Mouse (Mus musculus) frontal cortex, postnatal 25 days (tissue): ENCODE data around the gene Fam110a.

Source experiments
- DNase-seq, 2 experiments: peaks; one replicate each; pipeline ENCODE4 v3.0.0; 2022; ENCODE audit warnings: low spot score in 2 of 2

Fam110a gene

DNA sequence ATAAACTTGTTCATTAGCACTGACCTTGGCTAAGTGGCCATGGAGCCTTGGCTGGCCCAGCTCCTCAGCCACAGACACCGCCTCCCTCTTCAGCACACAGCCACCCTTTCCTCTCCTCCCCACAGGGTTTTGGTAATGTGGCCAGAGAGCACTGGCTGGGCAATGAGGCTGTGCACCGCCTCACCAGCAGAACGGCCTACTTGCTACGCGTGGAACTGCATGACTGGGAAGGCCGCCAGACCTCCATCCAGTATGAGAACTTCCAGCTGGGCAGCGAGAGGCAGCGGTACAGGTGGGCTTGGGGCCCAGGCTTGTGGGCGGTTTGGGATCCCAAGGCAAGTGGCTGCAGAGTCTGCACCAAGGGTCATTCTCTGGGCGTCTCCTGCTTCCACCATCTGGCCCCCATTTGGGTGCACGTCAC is 41.2 kb downstream of the Fam110a start:
- DNase-seq: no peak

DNA sequence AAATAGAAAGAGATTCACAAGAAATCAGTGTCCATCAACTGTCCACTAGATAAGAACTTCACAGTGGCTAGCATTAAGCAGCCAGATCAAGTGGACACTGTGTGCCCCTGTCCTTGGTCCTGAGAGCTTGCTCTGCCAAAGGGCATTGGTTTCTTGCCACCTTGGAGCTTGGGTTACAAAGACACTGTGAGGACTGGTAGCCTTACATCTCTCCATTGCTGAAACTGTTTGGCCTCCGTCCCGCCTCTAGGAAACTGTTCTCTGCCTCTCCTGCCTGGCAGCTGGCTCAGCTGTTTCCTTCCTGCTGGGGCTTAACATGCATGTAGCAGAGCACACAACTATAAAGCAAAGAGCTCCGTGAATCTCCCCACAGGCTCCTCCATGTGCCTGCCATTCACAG is 42.1 kb downstream of the Fam110a start:
- no peak for DNase-seq

DNA sequence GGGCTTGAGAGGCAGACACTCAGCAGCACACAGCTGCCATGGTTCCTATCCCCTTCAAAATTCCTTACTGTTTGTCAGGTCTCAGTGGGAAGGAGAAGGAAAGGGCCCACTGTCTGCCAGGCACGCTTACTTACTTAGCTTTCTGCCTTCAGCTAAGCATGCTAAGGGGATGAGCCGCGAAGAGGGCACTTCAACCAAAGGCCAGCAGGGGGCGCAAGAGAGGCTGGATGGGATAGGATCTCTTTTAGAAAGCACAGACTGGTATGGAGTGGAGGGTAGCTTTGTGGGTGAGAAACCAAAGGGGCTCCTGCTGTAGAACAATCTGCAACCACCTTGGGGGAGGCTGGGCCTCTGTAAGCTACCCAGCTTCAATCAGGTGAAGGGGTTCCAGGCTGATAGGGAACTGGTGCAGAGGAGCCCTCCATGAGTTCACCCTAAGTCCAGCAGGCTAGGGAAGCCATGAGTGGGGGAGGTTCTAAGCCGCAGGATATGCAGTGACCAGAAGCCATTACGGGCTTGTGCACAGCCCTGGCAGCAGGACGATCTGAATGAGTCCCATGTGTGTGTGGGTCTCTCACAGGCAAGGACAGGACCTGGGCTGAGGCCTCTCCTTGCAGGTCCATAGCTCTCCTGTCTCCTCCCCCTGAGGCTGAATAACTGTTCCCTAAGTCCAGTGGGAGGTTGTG is 49.5 kb downstream of the Fam110a start:
- DNase-seq: peak; percentile 74 to 83

DNA sequence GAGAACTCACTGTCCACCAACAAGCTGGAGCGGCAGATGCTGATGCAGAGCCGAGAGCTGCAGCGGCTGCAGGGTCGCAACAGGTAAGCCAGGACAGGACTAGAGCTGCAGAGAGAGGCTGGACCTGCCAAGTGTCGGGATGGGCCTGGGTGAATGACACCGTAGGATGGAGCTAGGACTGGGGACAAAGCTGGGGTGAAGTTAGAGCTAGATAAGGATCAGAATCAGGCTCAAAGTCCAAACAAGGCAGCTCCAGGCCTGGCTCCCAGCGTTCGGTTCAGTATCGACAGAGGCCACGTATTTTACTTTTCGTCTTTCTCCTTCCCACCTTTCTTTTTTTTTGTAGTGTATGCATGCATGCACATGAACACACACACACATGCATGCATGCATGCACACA is 52.9 kb downstream of the Fam110a start:
- DNase-seq: no peak

DNA sequence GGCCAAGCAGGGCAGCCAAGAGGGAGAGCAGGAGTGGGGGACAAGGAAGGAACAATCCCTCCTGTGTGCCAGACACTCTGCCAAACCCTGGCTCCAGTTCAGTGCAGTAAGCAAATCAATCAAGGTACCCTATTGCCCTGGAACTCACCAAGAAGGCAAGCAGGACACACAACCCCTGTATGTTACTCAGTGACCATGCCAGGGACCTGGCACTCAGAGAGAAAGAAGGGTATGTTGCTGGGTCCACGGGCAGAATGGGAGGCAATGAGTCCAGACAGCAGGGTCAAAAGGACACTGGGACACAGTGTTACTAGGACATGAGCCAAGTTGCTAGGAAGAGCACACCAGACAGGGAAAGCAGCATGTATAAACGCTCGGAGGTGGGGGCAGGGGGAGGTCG is 54.3 kb downstream of the Fam110a start:
- DNase-seq: no peak

DNA sequence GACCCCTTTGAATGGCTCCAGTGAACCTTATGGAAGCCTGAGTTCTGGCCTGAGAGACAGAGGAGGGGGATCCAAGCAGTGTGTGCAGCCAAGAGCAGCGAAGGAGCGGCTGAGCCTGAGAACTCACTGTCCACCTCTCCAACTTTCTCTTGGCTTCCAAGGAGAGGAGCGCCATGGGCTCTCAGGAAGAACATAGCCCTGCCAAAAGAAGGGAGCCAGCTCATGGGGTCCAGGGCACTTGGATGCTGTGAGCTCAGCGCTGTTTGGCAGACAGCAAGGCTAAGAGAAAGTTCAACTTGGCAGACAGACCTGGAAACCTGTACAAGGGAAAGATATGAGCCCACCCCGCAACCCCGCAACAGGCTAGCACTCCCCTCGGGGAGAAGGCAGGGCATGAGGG is 55.7 kb downstream of the Fam110a start:
- DNase-seq: no peak

DNA sequence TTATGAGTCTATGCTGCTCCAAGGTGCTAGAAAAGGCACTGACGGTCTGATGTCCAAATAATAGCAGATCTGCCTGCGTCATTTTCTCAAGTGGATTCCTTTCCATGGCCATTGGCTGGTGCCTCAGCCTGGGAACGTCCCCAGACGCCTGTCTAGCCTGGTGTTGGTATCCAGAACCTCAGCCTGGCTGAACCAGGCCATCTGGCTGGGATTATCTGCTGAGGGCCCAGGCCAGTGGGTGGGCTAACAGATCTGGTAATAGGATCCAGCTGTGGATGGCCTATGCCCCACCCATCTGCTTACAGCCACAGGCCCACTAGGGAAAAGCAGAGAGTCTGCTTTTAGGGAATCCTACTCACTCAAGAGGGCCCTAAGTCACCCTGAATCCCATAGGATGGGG is 58.4 kb downstream of the Fam110a start:
- no peak for DNase-seq

DNA sequence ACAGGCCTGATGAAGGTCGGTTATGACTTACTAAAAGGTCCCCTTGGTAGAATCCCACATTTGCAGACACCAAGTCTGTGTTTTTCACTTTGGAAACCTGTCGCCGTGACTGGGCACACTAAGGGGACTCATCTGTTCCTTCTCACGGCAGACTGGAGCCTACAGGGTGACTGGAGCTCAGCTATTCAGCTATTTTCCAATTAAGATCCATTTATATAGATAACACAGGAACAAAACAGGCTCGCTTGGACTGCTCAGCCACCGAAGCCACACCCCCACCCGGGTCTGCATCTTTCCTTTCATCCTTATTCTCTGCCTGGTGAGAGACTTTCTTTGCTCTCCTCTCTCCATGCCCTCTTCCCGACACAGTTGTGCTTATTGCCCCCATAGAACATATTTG is 59.0 kb downstream of the Fam110a start:
- DNase-seq: no peak
